Mouse (Mus musculus) kidney, adult 2 months (tissue): ENCODE measurements at regions not wholly inside any gene's neighbourhood (a gene's known extent, or its start where the extent isn't known, plus 50 kb on each side); places are given as distances from the start of the nearest gene placed in this dataset.
A peak's percentile ranks its signal among the peaks of the same experiment; 100 is the strongest.

Source experiments
- DNase-seq: peaks from one replicate; pipeline ENCODE4 v3.0.0; 2021
- H3K27ac ChIP-seq: fragments of 200-500 bp; 2 replicates; pipeline ENCODE4 v1.5.1; 2012; ENCODE audit warnings: low read depth, low read length, control low read depth, inconsistent platforms; ENCODE audit not compliant: insufficient read depth
- H3K27me3 ChIP-seq: fragments of 200-500 bp; replicated peaks from 2 replicates; pipeline ENCODE4 v1.6.1; 2012; ENCODE audit warnings: mild to moderate bottlenecking, moderate library complexity, low read length, inconsistent platforms; ENCODE audit not compliant: control insufficient read depth, insufficient read depth
- H3K36me3 ChIP-seq: fragments of 200-500 bp; 2 replicates; pipeline ENCODE4 v1.6.1; 2012; ENCODE audit warnings: mild to moderate bottlenecking, moderate library complexity, low read length, inconsistent platforms; ENCODE audit not compliant: control insufficient read depth, insufficient read depth
- H3K4me1 ChIP-seq: fragments of 200-500 bp; 2 replicates; pipeline ENCODE4 v1.6.1; 2011; ENCODE audit warnings: low read length; ENCODE audit not compliant: control insufficient read depth, insufficient read depth
- H3K4me3 ChIP-seq: fragments of 200-500 bp; 2 replicates; pipeline ENCODE4 v1.5.1; 2011; ENCODE audit warnings: mild to moderate bottlenecking, low read depth, low read length, control low read depth; ENCODE audit not compliant: insufficient read depth
- CTCF ChIP-seq: fragments of 200-500 bp; conservative IDR thresholded peaks from 2 replicates; pipeline ENCODE4 v1.5.1; 2011; ENCODE audit warnings: low read depth, mild to moderate bottlenecking, control low read depth, low read length, moderate library complexity, mixed read lengths; ENCODE audit not compliant: insufficient read depth, insufficient read length
- POLR2A ChIP-seq: fragments of 200-500 bp; IDR thresholded peaks from one replicate; pipeline ENCODE4 v1.6.1; 2011; ENCODE audit warnings: low read depth, low read length, control low read depth
- WGBS: fragments of 180-500 bp; shearing (Covaris S2); methylation state at CpG from one replicate; pipeline ENCODE4 v1.1.7; 2018; 5-methylcytosine and 5-hydroxymethylcytosine counted together

DNA sequence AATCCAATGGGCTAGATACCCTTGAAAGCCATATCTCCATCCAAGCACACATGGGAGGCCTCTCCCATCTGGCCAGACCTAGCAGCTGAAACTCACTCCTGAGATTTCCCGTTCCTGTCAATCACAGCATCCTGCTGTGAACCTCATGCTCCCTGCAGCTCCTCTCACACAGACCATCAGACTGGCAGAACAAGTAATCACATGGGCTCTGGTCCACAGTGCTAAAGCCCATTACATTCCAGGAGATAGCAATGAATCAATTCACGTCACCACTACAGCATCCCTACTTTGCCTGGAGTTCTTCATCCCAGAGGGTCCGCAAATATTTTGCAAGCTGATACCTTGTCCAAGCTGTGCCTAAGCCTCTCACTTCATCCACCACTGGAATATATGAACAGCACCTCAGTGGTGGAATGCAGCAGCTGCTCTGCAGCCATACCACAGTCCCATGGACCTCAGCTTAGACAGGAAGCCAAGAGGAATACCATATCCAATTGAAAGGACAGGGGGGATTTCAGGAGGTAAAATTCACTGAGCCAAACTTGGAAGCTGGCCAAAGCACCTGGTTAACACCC is 99.2 kb upstream of the Spag17 start:
- Histone ChIP-seq H3K27me3 (no peaks in the 10 kb centered on the region), H3K36me3 (no peaks in the 10 kb centered on the region), H3K4me1 (no peaks in the 10 kb centered on the region), H3K4me3 (no peak overlapping the region), H3K27ac (no peak overlapping the region)
- no peak for TF ChIP-seq CTCF
- WGBS, result 80% methylated on average over 3 of the region's 3 CpGs
- no peak for DNase-seq

DNA sequence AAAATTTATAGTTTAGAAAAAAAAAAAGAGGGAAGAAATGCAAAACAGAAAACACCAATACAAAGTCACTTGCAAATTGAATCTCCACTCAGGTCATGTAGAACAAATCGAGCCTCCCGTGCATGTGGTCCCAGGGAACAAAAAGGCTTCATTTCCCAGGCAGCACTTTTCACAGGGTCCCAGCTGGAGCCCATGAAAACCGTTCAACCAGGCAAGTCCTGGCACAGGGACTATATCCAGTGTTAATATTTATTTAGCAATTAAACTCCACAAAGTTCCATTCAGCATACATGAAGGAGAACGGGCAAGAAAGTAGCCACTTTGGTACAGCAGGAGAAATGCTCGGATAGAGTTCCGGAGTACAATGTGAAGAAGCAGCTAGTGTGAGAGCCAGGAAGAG is 93.9 kb upstream of the Spag17 start:
- DNase-seq, result peak; percentile 81

DNA sequence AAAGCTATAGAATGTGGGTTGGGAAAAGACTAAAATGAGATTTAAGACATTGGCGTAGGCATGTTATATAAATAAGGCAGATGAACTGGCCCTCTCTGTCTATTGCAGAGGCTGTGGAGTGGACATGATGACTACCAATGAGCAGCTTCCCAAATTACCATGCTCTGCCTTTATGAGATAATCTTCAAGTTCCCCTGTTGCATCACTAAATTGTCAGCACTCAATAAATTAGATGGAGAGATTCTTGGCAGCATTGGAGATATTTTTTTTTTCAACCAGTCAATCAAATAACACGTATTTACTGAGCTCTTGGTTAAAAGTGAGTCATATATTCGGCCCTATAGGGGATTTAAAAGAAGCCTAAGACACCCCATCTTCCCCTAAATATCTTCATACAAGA is 91.6 kb upstream of the Spag17 start:
- Histone ChIP-seq H3K4me1 (no peaks in the 10 kb centered on the region), H3K4me3 (no peak overlapping the region), H3K36me3 (no peaks in the 10 kb centered on the region), H3K27ac (no peak overlapping the region), H3K27me3 (no peaks in the 10 kb centered on the region)
- TF ChIP-seq POLR2A, result no peak
- WGBS, result 84% methylated on average over 3 of the region's 3 CpGs
- DNase-seq, result no peak

More for the DNA sequence above, 93.9 kb upstream of the Spag17 start:
- Histone ChIP-seq H3K36me3 (no peaks in the 10 kb centered on the region), H3K27ac (no peak overlapping the region), H3K27me3 (no peaks in the 10 kb centered on the region), H3K4me3 (no peak overlapping the region), H3K4me1 (no peaks in the 10 kb centered on the region)
- 26% methylated on average over 6 of the region's 6 CpGs for WGBS
- no peak for TF ChIP-seq CTCF
- TF ChIP-seq POLR2A, result no peak

DNA sequence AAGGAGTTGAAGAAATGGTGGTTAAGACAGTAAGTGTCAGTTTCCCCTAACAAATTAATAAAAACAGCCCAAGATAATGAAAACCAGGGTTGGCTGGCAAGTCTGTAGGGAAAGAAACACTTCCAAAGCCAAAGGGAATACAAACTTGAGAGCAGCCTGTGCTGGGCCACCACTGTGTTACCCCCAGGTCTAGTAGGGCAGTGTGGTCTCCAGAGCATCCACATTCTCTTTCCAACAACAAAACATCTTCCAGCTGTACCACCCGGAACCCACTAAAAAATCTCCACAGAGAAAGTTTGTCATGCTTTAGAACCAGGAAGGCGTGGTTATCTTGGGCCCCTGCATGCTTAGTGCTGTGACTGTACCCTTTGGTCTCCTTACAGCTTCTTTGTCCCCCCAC is 89.4 kb upstream of the Spag17 start:
- Histone ChIP-seq H3K4me3 (no peak overlapping the region), H3K36me3 (no peaks in the 10 kb centered on the region), H3K27me3 (no peaks in the 10 kb centered on the region; the same call in 1 of the 2 replicates), H3K4me1 (no peaks in the 10 kb centered on the region), H3K27ac (no peak overlapping the region)
- no peak for TF ChIP-seq POLR2A
- no peak for TF ChIP-seq CTCF
- 84% methylated on average over 2 of the region's 2 CpGs for WGBS
- DNase-seq, result no peak

DNA sequence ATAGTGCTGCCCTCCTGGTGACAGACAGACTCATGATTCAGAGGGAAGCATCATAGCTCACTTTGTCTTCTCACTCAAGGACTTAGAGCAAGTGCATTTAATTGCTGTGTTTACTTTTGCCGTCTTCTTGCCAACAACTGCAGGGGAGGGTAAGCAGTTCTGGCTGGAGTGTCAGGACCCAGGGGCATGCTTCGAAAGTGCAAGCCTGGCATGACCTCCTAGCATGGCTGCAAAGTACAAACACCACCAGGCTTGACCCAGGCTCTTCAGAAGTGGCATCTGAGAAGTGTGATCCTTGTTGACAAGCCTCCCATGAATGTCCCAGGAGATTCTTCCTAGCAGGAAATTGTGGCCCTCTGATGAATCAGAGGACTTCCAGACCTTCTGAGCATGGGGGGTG is 87.4 kb upstream of the Spag17 start:
- H3K27ac ChIP-seq, result no peak overlapping the region
- H3K36me3 ChIP-seq, result no peaks in the 10 kb centered on the region
- no peaks in the 10 kb centered on the region for H3K4me1 ChIP-seq
- TF ChIP-seq CTCF (no peak), POLR2A (no peak)
- peak; percentile 36 for DNase-seq
- no peaks in the 10 kb centered on the region; the same call in 1 of the 2 replicates for H3K27me3 ChIP-seq
- H3K4me3 ChIP-seq, result no peak overlapping the region
- 25% methylated on average over 2 of the region's 2 CpGs for WGBS

DNA sequence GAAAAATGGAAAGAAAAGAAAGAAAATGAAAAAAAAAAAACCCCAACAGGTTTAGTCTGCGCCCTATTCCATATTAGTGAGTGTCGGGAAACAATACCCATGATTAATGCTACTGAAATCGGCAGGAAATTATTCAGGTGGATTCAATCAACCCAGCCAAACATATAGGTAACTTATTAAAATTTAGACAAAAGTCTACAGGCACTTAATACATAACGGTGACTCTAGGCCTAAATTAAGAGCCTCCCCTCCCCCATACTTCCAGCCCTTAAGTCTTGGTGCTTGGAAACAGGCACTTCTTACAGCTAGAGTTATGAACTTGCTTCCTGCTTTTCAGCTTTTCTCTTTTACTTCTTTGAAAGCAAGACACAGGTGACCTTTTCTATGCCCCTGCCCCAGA is 74.7 kb upstream of the Spag17 start:
- Histone ChIP-seq H3K27ac (no peak overlapping the region), H3K27me3 (no peaks in the 10 kb centered on the region), H3K4me3 (no peak overlapping the region), H3K4me1 (no peaks in the 10 kb centered on the region), H3K36me3 (no peaks in the 10 kb centered on the region)
- DNase-seq, result no peak
- WGBS, result 50% methylated on average over 4 of the region's 4 CpGs
- TF ChIP-seq POLR2A (no peak), CTCF (no peak)

DNA sequence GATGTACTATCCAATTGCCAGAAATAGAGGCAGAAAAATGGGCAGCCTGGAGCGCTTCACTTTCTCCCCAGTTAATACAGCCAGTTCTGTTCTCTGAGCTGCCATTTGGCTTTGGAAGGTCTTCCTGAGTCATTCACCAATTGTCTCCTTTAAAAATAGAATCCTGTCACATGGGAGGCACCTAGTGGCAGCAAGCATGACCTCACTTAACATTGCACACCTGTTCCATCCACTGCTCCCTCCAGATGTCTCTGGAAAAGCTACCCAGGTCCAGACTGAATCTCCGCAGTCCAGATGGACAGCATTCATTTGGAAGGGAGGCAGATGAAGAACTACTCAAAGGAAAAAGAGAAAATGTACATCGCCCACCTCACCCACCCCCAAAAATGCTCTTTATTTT is 73.9 kb upstream of the Spag17 start:
- Histone ChIP-seq H3K27ac (no peak overlapping the region), H3K4me3 (no peak overlapping the region), H3K27me3 (no peaks in the 10 kb centered on the region), H3K4me1 (no peaks in the 10 kb centered on the region), H3K36me3 (no peaks in the 10 kb centered on the region)
- WGBS, result 79% methylated on average over 3 of the region's 3 CpGs
- peak; percentile 35 for DNase-seq
- TF ChIP-seq CTCF, result no peak; the same call in 1 of the 2 replicates
- no peak for TF ChIP-seq POLR2A

DNA sequence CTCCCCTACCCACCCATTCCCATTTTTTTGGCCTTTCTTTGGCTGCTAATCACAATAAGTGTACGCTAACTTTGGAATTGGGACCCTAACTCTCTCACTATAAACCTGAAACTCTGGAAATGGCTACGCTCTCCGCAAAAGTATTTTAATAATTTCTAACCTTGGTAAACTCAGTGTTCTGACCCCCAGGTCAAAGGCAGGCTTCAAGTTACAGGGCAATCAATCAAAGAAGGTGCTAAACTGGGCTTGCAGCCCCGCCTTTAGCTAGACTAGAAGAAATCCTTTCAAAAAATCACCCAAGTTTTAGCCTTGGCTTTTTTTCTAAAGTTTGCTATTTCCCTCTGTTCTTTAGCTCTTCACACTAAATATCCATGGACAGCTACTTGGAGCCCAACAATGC is 72.4 kb upstream of the Spag17 start:
- H3K36me3 ChIP-seq, result no peaks in the 10 kb centered on the region
- TF ChIP-seq POLR2A, result no peak
- TF ChIP-seq CTCF, result no peak
- no peak overlapping the region for H3K4me3 ChIP-seq
- 58% methylated on average over 4 of the region's 4 CpGs for WGBS
- no peaks in the 10 kb centered on the region for H3K27me3 ChIP-seq
- no peak for DNase-seq
- H3K27ac ChIP-seq, result no peak overlapping the region
- no peaks in the 10 kb centered on the region for H3K4me1 ChIP-seq
